Mouse (Mus musculus) liver, embryonic 14.5 days (tissue): ENCODE measurements around the gene Herc1.

ENCODE experiments used
- CTCF ChIP-seq: IDR thresholded peaks from 2 replicates; pipeline ENCODE4 v1.5.1; 2016; ENCODE audit warnings: antibody characterized with exemption, low read depth, control low read depth
- EP300 ChIP-seq: IDR thresholded peaks from 2 replicates; pipeline ENCODE4 v1.6.1; 2016; ENCODE audit warnings: antibody characterized with exemption, low read depth

- TF ChIP-seq CTCF (peak; percentile 81), EP300 (no peak)
Observed at GRCm38 (mm10) chr9:66514256-66514770, 164.1 kb downstream of the Herc1 start, which contains the start of gene Fbxl22.
